Mouse (Mus musculus): ENCODE results near the gene Srgap3. TPM values are rescaled to one million over a fixed set of nuclear protein-coding genes. Genes with fewer than 3 reads are reported as not detected.

Srgap3 gene
- polyA plus RNA-seq, 1 experiment from 2014 or later: 7.0 TPM

- ATAC-seq (ENCODE audit: low FRiP score, low read depth): no peak
- Histone ChIP-seq H3K4me3 (no peak overlapping the region), H3K27me3 (no peaks in the 10 kb centered on the region), H3K36me3 (no peaks in the 10 kb centered on the region), H3K4me2 (replicated peaks) (no peak overlapping the region), H3K9ac (no peak overlapping the region), H3K9me3 (no peaks in the 10 kb centered on the region), H3K4me1 (peaks cover 23% of the 10 kb centered on the region), H3K27ac (no peak overlapping the region)
- 85% methylated on average over 6 of the region's 6 CpGs for WGBS
Observed at GRCm38 (mm10) chr6:112900306-112900705, 46.8 kb downstream of the Srgap3 start.

GRCm38 (mm10) chr6:112899711-112900110, 47.4 kb downstream of the Srgap3 start:
- no peak overlapping the region for H3K9ac ChIP-seq
- H3K27ac ChIP-seq: no peak overlapping the region
- no peak for ATAC-seq (ENCODE audit: low FRiP score, low read depth)
- no peaks in the 10 kb centered on the region for H3K9me3 ChIP-seq
- H3K4me1 ChIP-seq: peaks cover 23% of the 10 kb centered on the region
- no peaks in the 10 kb centered on the region for H3K27me3 ChIP-seq
- H3K36me3 ChIP-seq: no peaks in the 10 kb centered on the region
- WGBS: 24% methylated on average over 1 of the region's 1 CpGs
- no peak overlapping the region for H3K4me3 ChIP-seq
- no peak overlapping the region for H3K4me2 ChIP-seq (replicated peaks)

GRCm38 (mm10) chr6:112899276-112899675, 47.8 kb downstream of the Srgap3 start:
- Histone ChIP-seq H3K9me3 (no peaks in the 10 kb centered on the region), H3K4me2 (replicated peaks) (no peak overlapping the region), H3K27ac (no peak overlapping the region), H3K4me3 (no peak overlapping the region), H3K36me3 (no peaks in the 10 kb centered on the region), H3K9ac (no peak overlapping the region), H3K4me1 (peaks cover 23% of the 10 kb centered on the region), H3K27me3 (no peaks in the 10 kb centered on the region)
- WGBS: 84% methylated on average over 5 of the region's 5 CpGs
- ATAC-seq (ENCODE audit: low FRiP score, low read depth): no peak

GRCm38 (mm10) chr6:112898435-112898834, 48.6 kb downstream of the Srgap3 start:
- no peaks in the 10 kb centered on the region for H3K27me3 ChIP-seq
- H3K4me3 ChIP-seq: no peak overlapping the region
- H3K27ac ChIP-seq: no peak overlapping the region
- WGBS: 75% methylated on average over 4 of the region's 4 CpGs
- H3K4me2 ChIP-seq (replicated peaks): no peak overlapping the region
- no peak for ATAC-seq (ENCODE audit: low FRiP score, low read depth)
- no peaks in the 10 kb centered on the region for H3K9me3 ChIP-seq
- no peaks in the 10 kb centered on the region for H3K36me3 ChIP-seq
- H3K4me1 ChIP-seq: peaks cover 21% of the 10 kb centered on the region
- no peak overlapping the region for H3K9ac ChIP-seq

GRCm38 (mm10) chr6:112896372-112896771, 50.7 kb downstream of the Srgap3 start:
- Histone ChIP-seq H3K27ac (no peak overlapping the region), H3K9ac (no peak overlapping the region), H3K4me2 (replicated peaks) (no peak overlapping the region), H3K27me3 (no peaks in the 10 kb centered on the region), H3K9me3 (no peaks in the 10 kb centered on the region), H3K4me3 (no peak overlapping the region), H3K36me3 (no peaks in the 10 kb centered on the region), H3K4me1 (peaks cover 8% of the 10 kb centered on the region)
- ATAC-seq (ENCODE audit: low FRiP score, low read depth): no peak
- WGBS: 73% methylated on average over 11 of the region's 11 CpGs

- no peak for ATAC-seq (ENCODE audit: low FRiP score, low read depth)
- Histone ChIP-seq H3K4me1 (peaks cover 8% of the 10 kb centered on the region), H3K36me3 (no peaks in the 10 kb centered on the region), H3K27ac (no peak overlapping the region), H3K4me2 (replicated peaks) (no peak overlapping the region), H3K9me3 (no peaks in the 10 kb centered on the region), H3K4me3 (no peak overlapping the region), H3K27me3 (no peaks in the 10 kb centered on the region), H3K9ac (no peak overlapping the region)
- 88% methylated on average over 2 of the region's 2 CpGs for WGBS
Observed at GRCm38 (mm10) chr6:112890331-112890751, 56.7 kb downstream of the Srgap3 start.

DNA sequence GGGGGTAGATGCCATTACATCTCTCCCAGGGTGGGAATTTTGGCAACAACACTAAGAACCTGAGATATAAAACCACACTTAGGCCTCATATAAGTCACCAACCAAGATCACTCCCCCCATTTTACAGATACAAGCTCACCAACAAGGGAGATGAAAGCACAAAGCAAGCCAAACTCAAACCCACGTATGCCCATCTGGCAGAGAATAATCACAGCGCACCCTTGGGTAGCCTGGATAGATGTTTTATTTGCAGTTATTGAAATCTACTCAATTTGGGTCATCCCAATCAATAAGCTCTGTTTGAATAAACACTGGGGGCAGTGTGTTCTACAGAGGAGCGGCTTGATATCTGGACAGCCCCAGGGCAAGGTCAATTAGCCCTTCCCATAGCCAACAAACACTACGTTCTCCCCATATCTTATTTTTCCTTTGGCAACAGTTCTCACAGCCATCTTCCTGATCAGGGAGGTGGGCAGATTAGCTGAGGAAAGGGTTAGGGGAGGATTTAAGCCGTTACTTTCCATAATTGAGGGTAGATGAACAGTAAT, 63.4 kb downstream of the Srgap3 start:
- H3K4me3 ChIP-seq: no peak overlapping the region
- 82% methylated on average over 5 of the region's 5 CpGs for WGBS
- ATAC-seq (ENCODE audit: low FRiP score, low read depth): no peak
- H3K4me2 ChIP-seq (replicated peaks): no peak overlapping the region
- no peaks in the 10 kb centered on the region for H3K36me3 ChIP-seq
- peaks cover 32% of the 10 kb centered on the region for H3K4me1 ChIP-seq
- H3K27ac ChIP-seq: no peak overlapping the region
- H3K27me3 ChIP-seq: no peaks in the 10 kb centered on the region
- no peaks in the 10 kb centered on the region for H3K9me3 ChIP-seq
- no peak overlapping the region for H3K9ac ChIP-seq

- peaks cover 28% of the 10 kb centered on the region for H3K4me1 ChIP-seq
- 23% methylated on average over 5 of the region's 5 CpGs for WGBS
- H3K27ac ChIP-seq: peak overlapping the region; percentile 78
- H3K9ac ChIP-seq: no peak overlapping the region
- peak; percentile 80 for ATAC-seq (ENCODE audit: low FRiP score, low read depth)
- no peaks in the 10 kb centered on the region for H3K36me3 ChIP-seq
- no peak overlapping the region for H3K4me3 ChIP-seq
- H3K9me3 ChIP-seq: no peaks in the 10 kb centered on the region
- H3K4me2 ChIP-seq (replicated peaks): peak overlapping the region; percentile 39; the same call in 1 of the 2 replicates
- no peaks in the 10 kb centered on the region for H3K27me3 ChIP-seq
Observed at GRCm38 (mm10) chr6:112880048-112880534, 67.0 kb downstream of the Srgap3 start.

DNA sequence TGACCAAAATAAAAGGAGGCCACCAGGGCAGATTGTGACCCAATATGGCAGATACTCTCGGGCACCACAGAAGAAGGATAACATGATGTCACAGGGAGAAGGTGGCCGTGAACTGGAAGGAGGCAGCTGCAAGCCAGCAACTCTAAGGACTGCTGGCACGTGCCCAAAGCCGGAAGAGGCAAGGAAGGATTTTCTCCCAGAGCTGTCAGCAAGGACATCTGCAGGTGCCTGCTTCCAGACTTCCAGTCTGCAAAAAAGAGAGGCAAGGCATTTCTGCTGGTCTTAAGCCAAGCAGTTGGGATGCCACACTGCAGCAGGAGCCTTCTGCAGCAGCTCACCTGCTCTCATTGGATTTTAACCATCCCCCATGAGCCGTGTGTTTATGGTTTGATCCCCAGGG, 67.9 kb downstream of the Srgap3 start:
- WGBS: 68% methylated on average over 5 of the region's 5 CpGs
- H3K27ac ChIP-seq: no peak overlapping the region; the same call in 1 of the 2 replicates
- no peak overlapping the region for H3K4me3 ChIP-seq
- H3K27me3 ChIP-seq: no peaks in the 10 kb centered on the region
- no peak for ATAC-seq (ENCODE audit: low FRiP score, low read depth)
- H3K9ac ChIP-seq: no peak overlapping the region
- peaks cover 28% of the 10 kb centered on the region for H3K4me1 ChIP-seq
- no peak overlapping the region for H3K4me2 ChIP-seq (replicated peaks)
- H3K9me3 ChIP-seq: no peaks in the 10 kb centered on the region
- H3K36me3 ChIP-seq: no peaks in the 10 kb centered on the region

- no peak overlapping the region for H3K4me3 ChIP-seq
- H3K4me1 ChIP-seq: peaks cover 12% of the 10 kb centered on the region; the same call in 1 of the 2 replicates
- no peaks in the 10 kb centered on the region for H3K27me3 ChIP-seq
- 79% methylated on average over 9 of the region's 9 CpGs for WGBS
- no peaks in the 10 kb centered on the region for H3K36me3 ChIP-seq
- no peak overlapping the region for H3K4me2 ChIP-seq (replicated peaks)
- ATAC-seq (ENCODE audit: low FRiP score, low read depth): no peak
- H3K9ac ChIP-seq: no peak overlapping the region
- no peak overlapping the region for H3K27ac ChIP-seq
- no peaks in the 10 kb centered on the region for H3K9me3 ChIP-seq
Observed at GRCm38 (mm10) chr6:112873089-112873835, 73.8 kb downstream of the Srgap3 start.

DNA sequence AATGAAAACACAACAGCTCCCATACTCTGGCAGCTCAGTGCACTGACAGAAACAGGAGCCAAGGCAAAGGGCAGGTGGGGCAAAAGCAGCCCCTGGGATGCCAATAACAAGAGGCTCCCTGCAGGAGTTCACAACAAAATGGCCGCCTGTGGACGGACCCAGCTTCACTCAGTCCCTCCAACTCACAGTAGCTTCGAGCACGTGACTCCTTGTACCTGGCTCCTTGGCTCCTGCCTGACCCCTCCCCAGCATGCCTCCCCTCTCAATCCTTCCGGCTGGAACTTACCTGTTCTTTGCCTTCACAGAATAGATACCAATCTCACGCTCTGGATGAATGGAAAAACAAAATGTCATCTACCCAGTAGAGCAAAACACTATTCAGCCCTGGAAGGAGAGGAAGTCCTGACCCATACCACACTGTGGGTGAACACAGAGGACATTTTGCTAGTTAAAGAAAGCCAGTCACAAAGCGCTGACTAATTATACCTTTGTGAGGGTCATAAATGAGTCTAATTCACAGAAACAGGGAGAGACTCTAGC, 75.8 kb downstream of the Srgap3 start:
- H3K4me1 ChIP-seq: peaks cover 12% of the 10 kb centered on the region; the same call in 1 of the 2 replicates
- no peaks in the 10 kb centered on the region for H3K36me3 ChIP-seq
- H3K27ac ChIP-seq: no peak overlapping the region
- WGBS: 66% methylated on average over 7 of the region's 7 CpGs
- no peak overlapping the region for H3K9ac ChIP-seq
- ATAC-seq (ENCODE audit: low FRiP score, low read depth): no peak
- H3K9me3 ChIP-seq: no peaks in the 10 kb centered on the region
- H3K4me3 ChIP-seq: no peak overlapping the region
- no peaks in the 10 kb centered on the region for H3K27me3 ChIP-seq
- no peak overlapping the region for H3K4me2 ChIP-seq (replicated peaks)

GRCm38 (mm10) chr6:112868197-112868957, 78.7 kb downstream of the Srgap3 start:
- no peak overlapping the region for H3K4me3 ChIP-seq
- H3K27ac ChIP-seq: no peak overlapping the region
- H3K9ac ChIP-seq: no peak overlapping the region
- H3K4me2 ChIP-seq (replicated peaks): no peak overlapping the region
- WGBS: 83% methylated on average over 9 of the region's 9 CpGs
- H3K4me1 ChIP-seq: peaks cover 23% of the 10 kb centered on the region
- no peaks in the 10 kb centered on the region for H3K27me3 ChIP-seq
- H3K9me3 ChIP-seq: no peaks in the 10 kb centered on the region
- no peak for ATAC-seq (ENCODE audit: low FRiP score, low read depth)
- H3K36me3 ChIP-seq: no peaks in the 10 kb centered on the region

Data from limb, embryonic 13.5 days (tissue).